In genomic region chr8:70609849-70610795, GRCm38 (mm10) we compare ENCODE assay signal across 8 mouse cellular contexts. TPM values are rescaled to one million over a fixed set of nuclear protein-coding genes. Genes with fewer than 3 reads are reported as not detected.
A peak's percentile ranks its signal among the peaks of the same experiment; 100 is the strongest.
DNase-seq lines count a peak whose midpoint lies in the region; ATAC-seq and TF ChIP-seq lines count a peak whose summit lies in the region.

No protein-coding gene starts in this region.

- peak overlapping the region; percentile 95 for H3K9ac ChIP-seq in ES-Bruce4 (ENCODE audit: low read depth, poor library complexity, severe bottlenecking)
- H3K9ac ChIP-seq in forebrain, embryonic 15.5 days (replicated peaks): peak overlapping the region; percentile 36
- H3K9ac ChIP-seq in lung, embryonic 15.5 days: peak overlapping the region; percentile 62

- DNase-seq in c-Kit-positive CD71-positive TER-119-positive erythroid progenitor cells, embryonic 14.5 days (ENCODE audit: low spot score): peak; percentile 80
- DNase-seq in heart, postnatal 25 days (ENCODE audit: low spot score): peak; percentile 94
- DNase-seq in layer of hippocampus, adult 18-20 months (ENCODE audit: low spot score in 2 of 2): peak; percentile 78 to 87
- DNase-seq in thymus, adult 2 months: peak; percentile 81

- ATAC-seq in forebrain, embryonic 15.5 days (replicated peaks): peak; percentile 25
- ATAC-seq in lung, embryonic 15.5 days (ENCODE audit: borderline replicate concordance, extremely low read depth, low FRiP score, low TSS enrichment): peak; percentile 81
- ATAC-seq in neutrophil, adult 5-6 weeks (ENCODE audit: extremely low read depth, insufficient number of reproducible peaks, low FRiP score, poor library complexity, severe bottlenecking): peak; percentile 74

- peak overlapping the region; percentile 68 for H3K4me3 ChIP-seq in ES-Bruce4 (ENCODE audit: low read depth, low read length)
- H3K4me3 ChIP-seq in forebrain, embryonic 15.5 days: peak overlapping the region; percentile 37
- peak overlapping the region; percentile 79 for H3K4me3 ChIP-seq in lung, embryonic 15.5 days
- peak overlapping the region; percentile 44 for H3K4me3 ChIP-seq in thymus, adult 2 months (ENCODE audit: control insufficient read depth, insufficient read depth, low read length)

- no peaks in the 10 kb centered on the region for H3K27me3 ChIP-seq in ES-Bruce4 (ENCODE audit: control insufficient read depth, insufficient read depth, low read length, poor library complexity, severe bottlenecking)
- H3K27me3 ChIP-seq in forebrain, embryonic 15.5 days: peaks cover 4% of the 10 kb centered on the region; the same call in 1 of the 2 replicates
- H3K27me3 ChIP-seq in lung, embryonic 15.5 days: no peaks in the 10 kb centered on the region
- H3K27me3 ChIP-seq in thymus, adult 2 months (ENCODE audit: control insufficient read depth, insufficient read depth, low read length): no peaks in the 10 kb centered on the region

- H3K27ac ChIP-seq in ES-Bruce4 (ENCODE audit: insufficient read depth, low read length): peak overlapping the region; percentile 63
- peak overlapping the region; percentile 70 for H3K27ac ChIP-seq in forebrain, embryonic 15.5 days (replicated peaks)
- peak overlapping the region; percentile 100 for H3K27ac ChIP-seq in lung, embryonic 15.5 days
- peak overlapping the region; percentile 86 for H3K27ac ChIP-seq in thymus, adult 2 months (ENCODE audit: control insufficient read depth, insufficient read depth, low read length)

- H3K4me1 ChIP-seq in ES-Bruce4 (ENCODE audit: control insufficient read depth, insufficient read depth, low read length): peaks cover 2% of the 10 kb centered on the region
- peaks cover 53% of the 10 kb centered on the region for H3K4me1 ChIP-seq in forebrain, embryonic 15.5 days
- peaks cover 47% of the 10 kb centered on the region for H3K4me1 ChIP-seq in lung, embryonic 15.5 days
- peaks cover 46% of the 10 kb centered on the region for H3K4me1 ChIP-seq in thymus, adult 2 months (replicated peaks; ENCODE audit: control insufficient read depth, insufficient read depth, low read length)

- H3K4me2 ChIP-seq in forebrain, embryonic 15.5 days (replicated peaks): peak overlapping the region; percentile 63
- peak overlapping the region; percentile 95 for H3K4me2 ChIP-seq in lung, embryonic 15.5 days

- H3K9me3 ChIP-seq in ES-Bruce4 (replicated peaks; ENCODE audit: control insufficient read depth, insufficient read depth, low read length, poor library complexity, severe bottlenecking): no peaks in the 10 kb centered on the region
- H3K9me3 ChIP-seq in forebrain, embryonic 15.5 days: no peaks in the 10 kb centered on the region
- H3K9me3 ChIP-seq in lung, embryonic 15.5 days: no peaks in the 10 kb centered on the region

- no peak for TF ChIP-seq EP300 in ES-Bruce4 (IDR thresholded peaks at IDR 0.05; ENCODE audit: insufficient read depth, low read depth, low read length)

- H3K36me3 ChIP-seq in ES-Bruce4 (ENCODE audit: control insufficient read depth, insufficient read depth, low read length, poor library complexity, severe bottlenecking): no peaks in the 10 kb centered on the region
- H3K36me3 ChIP-seq in forebrain, embryonic 15.5 days: no peaks in the 10 kb centered on the region
- no peaks in the 10 kb centered on the region for H3K36me3 ChIP-seq in lung, embryonic 15.5 days
- H3K36me3 ChIP-seq in thymus, adult 2 months (ENCODE audit: control insufficient read depth, insufficient read depth, low read length): no peaks in the 10 kb centered on the region

- intact Hi-C loops in heart, postnatal 25 days (cut with DNase I): loop anchor here (2.0 to 5.0 kb wide), 3 partner anchors 42 to 147 kb away; no protein-coding TSS in a partner anchor

- TF ChIP-seq POLR2A in ES-Bruce4 (IDR thresholded peaks at IDR 0.05; ENCODE audit: insufficient read depth, low read length): no peak
- TF ChIP-seq POLR2A in thymus, adult 2 months (IDR thresholded peaks at IDR 0.05; ENCODE audit: control insufficient read depth, extremely low read depth, insufficient read depth, low read length, poor library complexity): peak; percentile 15

- TF ChIP-seq CTCF in ES-Bruce4 (IDR thresholded peaks at IDR 0.05; ENCODE audit: low read depth, low read length): no peak
- TF ChIP-seq CTCF in thymus, adult 2 months (IDR thresholded peaks at IDR 0.05; ENCODE audit: borderline replicate concordance, control insufficient read depth, extremely low read depth, insufficient read depth, low read length, poor library complexity): no peak

- 1% methylated on average over 42 of the region's 45 CpGs for WGBS in forebrain, embryonic 15.5 days
- WGBS in lung, embryonic 15.5 days: under 1% methylated on average over 42 of the region's 45 CpGs
- 1% methylated on average over 44 of the region's 45 CpGs for WGBS in thymus, adult 2 months

RNA-seq across cellular contexts. Expression of gene Ssbp4, which starts 1.4 kb away (rescaled TPM):
- 49.9 and 50.2 TPM in 2 replicates for polyA plus RNA-seq in ES-Bruce4 (2011; ENCODE audit: insufficient read depth, insufficient read length, low read depth, missing spikeins)
- polyA plus RNA-seq in forebrain, embryonic 15.5 days (2015; fragmentation: Nextera tagmentation; extraction: Ambion mirVana): 114 TPM in 2 replicates
- 10 to 100 TPM; 37.0 to 37.7 TPM for total RNA-seq in heart, postnatal 25 days (2021)
- total RNA-seq in layer of hippocampus, adult 18-20 months (2021): 100 to 1,000 TPM; 272 to 279 TPM
- polyA plus RNA-seq in lung, embryonic 15.5 days (2015; fragmentation: Nextera tagmentation; extraction: Ambion mirVana): 111 and 122 TPM in 2 replicates
- 31.3 and 45.8 TPM in 2 replicates for total RNA-seq in neutrophil, adult 5-6 weeks (2017)
- 392 and 506 TPM in 2 replicates for polyA plus RNA-seq in thymus, adult 2 months (2012; rRNA removed)

RNA-seq across cellular contexts. Expression of gene Lrrc25, which starts 5.8 kb away (rescaled TPM):
- not detected in 2 replicates for polyA plus RNA-seq in ES-Bruce4 (2011; ENCODE audit: insufficient read depth, insufficient read length, low read depth, missing spikeins)
- 0.74 and 1.3 TPM in 2 replicates for polyA plus RNA-seq in forebrain, embryonic 15.5 days (2015; fragmentation: Nextera tagmentation; extraction: Ambion mirVana)
- total RNA-seq in heart, postnatal 25 days (2021): 1 to 10 TPM; 1.4 to 1.5 TPM
- under 1 TPM; 0.33 to 0.37 TPM for total RNA-seq in layer of hippocampus, adult 18-20 months (2021)
- polyA plus RNA-seq in lung, embryonic 15.5 days (2015; fragmentation: Nextera tagmentation; extraction: Ambion mirVana): 1.9 and 2.5 TPM in 2 replicates
- 54.1 and 63.7 TPM in 2 replicates for total RNA-seq in neutrophil, adult 5-6 weeks (2017)
- 15.3 and 18.5 TPM in 2 replicates for polyA plus RNA-seq in thymus, adult 2 months (2012; rRNA removed)

RNA-seq across cellular contexts. Expression of gene Isyna1, which starts 15.9 kb away (rescaled TPM):
- polyA plus RNA-seq in ES-Bruce4 (2011; ENCODE audit: insufficient read depth, insufficient read length, low read depth, missing spikeins): 61.5 and 72.3 TPM in 2 replicates
- 116 TPM in 2 replicates for polyA plus RNA-seq in forebrain, embryonic 15.5 days (2015; fragmentation: Nextera tagmentation; extraction: Ambion mirVana)
- total RNA-seq in heart, postnatal 25 days (2021): 10 to 100 TPM; 21.5 to 25.1 TPM
- 10 to 100 TPM; 47.3 to 47.7 TPM for total RNA-seq in layer of hippocampus, adult 18-20 months (2021)
- 134 TPM in 2 replicates for polyA plus RNA-seq in lung, embryonic 15.5 days (2015; fragmentation: Nextera tagmentation; extraction: Ambion mirVana)
- total RNA-seq in neutrophil, adult 5-6 weeks (2017): 51.3 and 51.4 TPM in 2 replicates
- 185 and 201 TPM in 2 replicates for polyA plus RNA-seq in thymus, adult 2 months (2012; rRNA removed)

RNA-seq across cellular contexts. Expression of gene Gdf15, which starts 22.1 kb away (rescaled TPM):
- 1.9 and 2.1 TPM in 2 replicates for polyA plus RNA-seq in ES-Bruce4 (2011; ENCODE audit: insufficient read depth, insufficient read length, low read depth, missing spikeins)
- not detected in 2 replicates for polyA plus RNA-seq in forebrain, embryonic 15.5 days (2015; fragmentation: Nextera tagmentation; extraction: Ambion mirVana)
- under 1 TPM; 0.56 to 0.73 TPM for total RNA-seq in heart, postnatal 25 days (2021)
- total RNA-seq in layer of hippocampus, adult 18-20 months (2021): not detected
- 0.31 and 0.45 TPM in 2 replicates for polyA plus RNA-seq in lung, embryonic 15.5 days (2015; fragmentation: Nextera tagmentation; extraction: Ambion mirVana)
- total RNA-seq in neutrophil, adult 5-6 weeks (2017): not detected in 2 replicates
- polyA plus RNA-seq in thymus, adult 2 months (2012; rRNA removed): 6.7 and 7.5 TPM in 2 replicates

RNA-seq across cellular contexts. Expression of gene Pgpep1, which starts 50.1 kb away (rescaled TPM):
- polyA plus RNA-seq in ES-Bruce4 (2011; ENCODE audit: insufficient read depth, insufficient read length, low read depth, missing spikeins): 30.2 and 44.4 TPM in 2 replicates
- polyA plus RNA-seq in forebrain, embryonic 15.5 days (2015; fragmentation: Nextera tagmentation; extraction: Ambion mirVana): 63.6 and 70.2 TPM in 2 replicates
- 10 to 100 TPM; 46.8 to 47.5 TPM for total RNA-seq in heart, postnatal 25 days (2021)
- 10 to 100 TPM; 20.0 to 23.3 TPM for total RNA-seq in layer of hippocampus, adult 18-20 months (2021)
- polyA plus RNA-seq in lung, embryonic 15.5 days (2015; fragmentation: Nextera tagmentation; extraction: Ambion mirVana): 38.5 and 47.7 TPM in 2 replicates
- 4.4 and 7.7 TPM in 2 replicates for total RNA-seq in neutrophil, adult 5-6 weeks (2017)
- 40.7 and 41.9 TPM in 2 replicates for polyA plus RNA-seq in thymus, adult 2 months (2012; rRNA removed)

Comparison
In these comparisons a context has a peak if more than half of its experiments do, and no peak if none do; other contexts are left out.
1. Peak in every context shown above with its lines: DNase-seq, ATAC-seq, H3K4me3 ChIP-seq and H3K27ac ChIP-seq.
2. H3K9ac ChIP-seq: peak in every context shown above with its lines; median percentile 95 in ES-Bruce4; 62 in lung, embryonic 15.5 days; 36 in forebrain, embryonic 15.5 days.
3. ATAC-seq: peak in every context shown above with its lines; median percentile 81 in lung, embryonic 15.5 days; 74 in neutrophil, adult 5-6 weeks; 25 in forebrain, embryonic 15.5 days.